Mouse (Mus musculus): ENCODE measurements at regions not wholly inside any gene's neighbourhood (a gene's known extent, or its start where the extent isn't known, plus 50 kb on each side); places are given as distances from the start of the nearest gene placed in this dataset.

- Histone ChIP-seq H3K9me3 (ENCODE audit: control insufficient read depth, low read length) (no peaks in the 10 kb centered on the region), H3K27ac (ENCODE audit: low read depth, low read length) (no peak overlapping the region), H3K27me3 (ENCODE audit: control insufficient read depth, insufficient read depth, low read length) (no peaks in the 10 kb centered on the region), H3K36me3 (ENCODE audit: control insufficient read depth, insufficient read depth, low read length) (no peaks in the 10 kb centered on the region), H3K4me2 (replicated peaks; ENCODE audit: low read depth, low read length) (no peak overlapping the region), H3K4me3 (ENCODE audit: low read depth, low read length) (no peak overlapping the region), H3K4me1 (replicated peaks; ENCODE audit: control insufficient read depth, insufficient read depth, low read length) (no peaks in the 10 kb centered on the region), H3K9ac (ENCODE audit: low read depth, low read length) (no peak overlapping the region)
- DNase-seq (ENCODE audit: low spot score) = no peak
- 78% methylated on average over 8 of the region's 8 CpGs for WGBS
- no peak for ATAC-seq (ENCODE audit: low FRiP score)
Observed at GRCm38 (mm10) chr5:75500654-75501416, 73.9 kb upstream of the Kit start.

DNA sequence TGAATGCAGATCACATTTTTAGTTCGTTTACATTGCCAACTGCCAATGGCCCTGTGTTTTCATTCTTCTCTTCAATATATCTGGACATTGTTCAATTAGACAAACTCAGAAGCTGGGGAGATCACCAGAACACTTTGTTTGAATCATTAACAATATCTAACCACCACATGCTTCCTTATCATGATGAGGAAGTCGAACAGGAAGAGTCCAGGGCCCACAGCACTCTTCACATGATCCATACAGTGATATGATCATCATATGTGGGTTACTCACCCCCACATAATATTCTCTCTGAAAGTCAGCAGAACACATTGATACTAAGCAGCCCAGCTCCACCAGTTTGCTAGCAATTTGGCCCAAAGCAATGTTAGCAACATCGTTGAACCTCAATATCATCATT, 71.0 kb upstream of the Kit start:
- ATAC-seq (ENCODE audit: low FRiP score) (no peak), DNase-seq (ENCODE audit: low spot score) (no peak)
- Histone ChIP-seq H3K9ac (ENCODE audit: low read depth, low read length) (no peak overlapping the region), H3K4me1 (replicated peaks; ENCODE audit: control insufficient read depth, insufficient read depth, low read length) (no peaks in the 10 kb centered on the region), H3K4me3 (ENCODE audit: low read depth, low read length) (no peak overlapping the region), H3K9me3 (ENCODE audit: control insufficient read depth, low read length) (no peaks in the 10 kb centered on the region), H3K27ac (ENCODE audit: low read depth, low read length) (no peak overlapping the region), H3K36me3 (ENCODE audit: control insufficient read depth, insufficient read depth, low read length) (no peaks in the 10 kb centered on the region), H3K27me3 (ENCODE audit: control insufficient read depth, insufficient read depth, low read length) (no peaks in the 10 kb centered on the region), H3K4me2 (replicated peaks; ENCODE audit: low read depth, low read length) (no peak overlapping the region)
- WGBS = 86% methylated on average over 3 of the region's 3 CpGs

GRCm38 (mm10) chr5:75512521-75513422, 61.9 kb upstream of the Kit start:
- Histone ChIP-seq H3K9ac (ENCODE audit: low read depth, low read length) (no peak overlapping the region), H3K4me1 (replicated peaks; ENCODE audit: control insufficient read depth, insufficient read depth, low read length) (no peaks in the 10 kb centered on the region), H3K27ac (ENCODE audit: low read depth, low read length) (no peak overlapping the region), H3K4me3 (ENCODE audit: low read depth, low read length) (no peak overlapping the region), H3K4me2 (replicated peaks; ENCODE audit: low read depth, low read length) (no peak overlapping the region), H3K27me3 (ENCODE audit: control insufficient read depth, insufficient read depth, low read length) (no peaks in the 10 kb centered on the region), H3K9me3 (ENCODE audit: control insufficient read depth, low read length) (no peaks in the 10 kb centered on the region), H3K36me3 (ENCODE audit: control insufficient read depth, insufficient read depth, low read length) (no peaks in the 10 kb centered on the region)
- DNase-seq (ENCODE audit: low spot score) = no peak
- WGBS = 73% methylated on average over 20 of the region's 20 CpGs
- ATAC-seq (ENCODE audit: low FRiP score) = no peak

- Histone ChIP-seq H3K4me2 (replicated peaks; ENCODE audit: low read depth, low read length) (no peak overlapping the region), H3K9ac (ENCODE audit: low read depth, low read length) (no peak overlapping the region), H3K36me3 (ENCODE audit: control insufficient read depth, insufficient read depth, low read length) (no peaks in the 10 kb centered on the region), H3K4me1 (replicated peaks; ENCODE audit: control insufficient read depth, insufficient read depth, low read length) (no peaks in the 10 kb centered on the region), H3K27me3 (ENCODE audit: control insufficient read depth, insufficient read depth, low read length) (no peaks in the 10 kb centered on the region), H3K27ac (ENCODE audit: low read depth, low read length) (no peak overlapping the region), H3K4me3 (ENCODE audit: low read depth, low read length) (no peak overlapping the region), H3K9me3 (ENCODE audit: control insufficient read depth, low read length) (no peaks in the 10 kb centered on the region)
- WGBS = 63% methylated on average over 8 of the region's 8 CpGs
- DNase-seq (ENCODE audit: low spot score) (peak; percentile 19), ATAC-seq (ENCODE audit: low FRiP score) (no peak)
Observed at GRCm38 (mm10) chr5:75518213-75518612, 56.5 kb upstream of the Kit start.

- Histone ChIP-seq H3K9ac (ENCODE audit: low read depth, low read length) (no peak overlapping the region), H3K27ac (ENCODE audit: low read depth, low read length) (no peak overlapping the region), H3K4me1 (replicated peaks; ENCODE audit: control insufficient read depth, insufficient read depth, low read length) (no peaks in the 10 kb centered on the region), H3K4me2 (replicated peaks; ENCODE audit: low read depth, low read length) (no peak overlapping the region), H3K27me3 (ENCODE audit: control insufficient read depth, insufficient read depth, low read length) (no peaks in the 10 kb centered on the region), H3K9me3 (ENCODE audit: control insufficient read depth, low read length) (no peaks in the 10 kb centered on the region), H3K36me3 (ENCODE audit: control insufficient read depth, insufficient read depth, low read length) (no peaks in the 10 kb centered on the region), H3K4me3 (ENCODE audit: low read depth, low read length) (no peak overlapping the region)
- no peak for ATAC-seq (ENCODE audit: low FRiP score)
- DNase-seq (ENCODE audit: low spot score) = no peak
- WGBS = 91% methylated on average over 4 of the region's 4 CpGs
Observed at GRCm38 (mm10) chr5:75523041-75523678, 51.6 kb upstream of the Kit start.

Measured in hindbrain, embryonic 11.5 days (tissue).